Mouse (Mus musculus) cerebellum, adult 9-11 months (tissue): Measurements from ENCODE around the gene Rhbdl3.

Experiments used
- DNase-seq: peaks from one replicate; pipeline ENCODE4 v3.0.0; 2022

The Rhbdl3 gene

GRCm38 (mm10) chr11:80300551-80301315 lies at the start of gene Rhbdl3:
TSS of gene Rhbdl3 (plus strand) at chr11:80300912.
- DNase-seq: no peak

- DNase-seq: no peak
These were observed 36.6 kb upstream of the Rhbdl3 start for GRCm38 (mm10) chr11:80264137-80264536.

GRCm38 (mm10) chr11:80271096-80271495 lies 29.6 kb upstream of the Rhbdl3 start:
- no peak for DNase-seq

- no peak for DNase-seq
These were observed 25.7 kb upstream of the Rhbdl3 start for GRCm38 (mm10) chr11:80275011-80275410.

GRCm38 (mm10) chr11:80278054-80278453 lies 22.7 kb upstream of the Rhbdl3 start:
- no peak for DNase-seq

GRCm38 (mm10) chr11:80283786-80284185 lies 16.9 kb upstream of the Rhbdl3 start:
- DNase-seq: no peak

GRCm38 (mm10) chr11:80284641-80285040 lies 16.1 kb upstream of the Rhbdl3 start:
- no peak for DNase-seq

- DNase-seq: peak; percentile 65
These were observed 13.6 kb upstream of the Rhbdl3 start for GRCm38 (mm10) chr11:80287150-80287549.

- DNase-seq: peak; percentile 22
These were observed 10.8 kb upstream of the Rhbdl3 start for GRCm38 (mm10) chr11:80289701-80290445.

GRCm38 (mm10) chr11:80291004-80291403 lies 9.7 kb upstream of the Rhbdl3 start:
- DNase-seq: no peak

- no peak for DNase-seq
These were observed 8.2 kb upstream of the Rhbdl3 start for GRCm38 (mm10) chr11:80292463-80292862.

GRCm38 (mm10) chr11:80295066-80295465 lies 5.6 kb upstream of the Rhbdl3 start:
- DNase-seq: no peak

- DNase-seq: no peak
These were observed 4.9 kb upstream of the Rhbdl3 start for GRCm38 (mm10) chr11:80295785-80296184.

- no peak for DNase-seq
These were observed 1.0 kb upstream of the Rhbdl3 start for GRCm38 (mm10) chr11:80299513-80300235.

GRCm38 (mm10) chr11:80301316-80302045 lies 769 bp downstream of the Rhbdl3 start:
- DNase-seq: peak; percentile 30

GRCm38 (mm10) chr11:80302046-80302390 lies 1.3 kb downstream of the Rhbdl3 start:
- DNase-seq: no peak

- peak; percentile 45 for DNase-seq
These were observed 1.8 kb downstream of the Rhbdl3 start for GRCm38 (mm10) chr11:80302536-80302935.

GRCm38 (mm10) chr11:80303746-80304145 lies 3.0 kb downstream of the Rhbdl3 start:
- no peak for DNase-seq

- DNase-seq: no peak
These were observed 4.1 kb downstream of the Rhbdl3 start for GRCm38 (mm10) chr11:80304846-80305245.

GRCm38 (mm10) chr11:80308537-80308936 lies 7.8 kb downstream of the Rhbdl3 start:
- no peak for DNase-seq

- DNase-seq: no peak
These were observed 10.6 kb downstream of the Rhbdl3 start for GRCm38 (mm10) chr11:80311271-80311670.

- no peak for DNase-seq
These were observed 11.3 kb downstream of the Rhbdl3 start for GRCm38 (mm10) chr11:80312049-80312448.

GRCm38 (mm10) chr11:80312565-80312964 lies 11.9 kb downstream of the Rhbdl3 start:
- no peak for DNase-seq
